Comparison of ENCODE assay signal across 8 mouse cellular contexts in genomic region chr2:59162285-59162600, GRCm38 (mm10). TPM values are rescaled to one million over a fixed set of nuclear protein-coding genes. Genes with fewer than 3 reads are reported as not detected.
DNase-seq lines count a peak whose midpoint lies in the region; ATAC-seq and TF ChIP-seq lines count a peak whose summit lies in the region.

No protein-coding gene starts in this region.

- intact Hi-C loops in heart, postnatal 14 days (cut with DNase I): loop anchor here (5.0 kb wide), 4 partner anchors 125 to 460 kb away; no protein-coding TSS in a partner anchor

- TF ChIP-seq CTCF in ES-Bruce4 (IDR thresholded peaks at IDR 0.05; ENCODE audit: low read depth, low read length): no peak
- TF ChIP-seq CTCF in heart, postnatal 0 days (IDR thresholded peaks at IDR 0.05; ENCODE audit: low read depth): no peak

- peak overlapping the region; percentile 93 for H3K4me3 ChIP-seq in heart, embryonic 10.5 days
- peak overlapping the region; percentile 89 for H3K4me3 ChIP-seq in ES-Bruce4 (ENCODE audit: low read depth, low read length)
- peak overlapping the region; percentile 98 for H3K4me3 ChIP-seq in heart, postnatal 0 days (ENCODE audit: low read depth, low read length)
- H3K4me3 ChIP-seq in liver, embryonic 16.5 days (ENCODE audit: low read depth, low read length): peak overlapping the region; percentile 71

- H3K4me1 ChIP-seq in heart, embryonic 10.5 days: peaks cover 20% of the 10 kb centered on the region
- no peaks in the 10 kb centered on the region for H3K4me1 ChIP-seq in ES-Bruce4 (ENCODE audit: control insufficient read depth, insufficient read depth, low read length)
- H3K4me1 ChIP-seq in heart, postnatal 0 days (ENCODE audit: control insufficient read depth, insufficient read depth): peaks cover 16% of the 10 kb centered on the region
- H3K4me1 ChIP-seq in liver, embryonic 16.5 days (ENCODE audit: control insufficient read depth, low read depth, low read length): peaks cover 4% of the 10 kb centered on the region

- no peaks in the 10 kb centered on the region for H3K36me3 ChIP-seq in heart, embryonic 10.5 days
- H3K36me3 ChIP-seq in ES-Bruce4 (ENCODE audit: control insufficient read depth, insufficient read depth, low read length, poor library complexity, severe bottlenecking): peaks cover 2% of the 10 kb centered on the region; the same call in 1 of the 2 replicates
- H3K36me3 ChIP-seq in heart, postnatal 0 days (replicated peaks; ENCODE audit: control insufficient read depth, insufficient read depth, low read length): no peaks in the 10 kb centered on the region
- H3K36me3 ChIP-seq in liver, embryonic 16.5 days (ENCODE audit: control insufficient read depth, insufficient read depth): no peaks in the 10 kb centered on the region

- H3K9me3 ChIP-seq in heart, embryonic 10.5 days: no peaks in the 10 kb centered on the region
- H3K9me3 ChIP-seq in ES-Bruce4 (replicated peaks; ENCODE audit: control insufficient read depth, insufficient read depth, low read length, poor library complexity, severe bottlenecking): no peaks in the 10 kb centered on the region
- no peaks in the 10 kb centered on the region for H3K9me3 ChIP-seq in heart, postnatal 0 days (replicated peaks; ENCODE audit: control insufficient read depth, low read length)
- no peaks in the 10 kb centered on the region for H3K9me3 ChIP-seq in liver, embryonic 16.5 days (replicated peaks; ENCODE audit: control insufficient read depth, low read length)

- ATAC-seq in heart, postnatal 0 days (ENCODE audit: insufficient read depth, low read depth): no peak
- no peak for ATAC-seq in liver, embryonic 16.5 days (ENCODE audit: low read depth)

- H3K9ac ChIP-seq in ES-Bruce4 (ENCODE audit: low read depth, poor library complexity, severe bottlenecking): peak overlapping the region; percentile 97
- peak overlapping the region; percentile 97 for H3K9ac ChIP-seq in heart, postnatal 0 days (replicated peaks; ENCODE audit: low read depth, low read length)
- no peak overlapping the region; the same call in 1 of the 2 replicates for H3K9ac ChIP-seq in liver, embryonic 16.5 days (ENCODE audit: low read depth, low read length)

- H3K4me2 ChIP-seq in heart, postnatal 0 days (ENCODE audit: low read depth, low read length): peak overlapping the region; percentile 92
- peak overlapping the region; percentile 77 for H3K4me2 ChIP-seq in liver, embryonic 16.5 days (ENCODE audit: low read depth, low read length)

- no peak for TF ChIP-seq EP300 in ES-Bruce4 (IDR thresholded peaks at IDR 0.05; ENCODE audit: insufficient read depth, low read depth, low read length)
- TF ChIP-seq EP300 in heart, postnatal 0 days (IDR thresholded peaks at IDR 0.05; ENCODE audit: low read depth): no peak

- no peak overlapping the region; the same call in 1 of the 2 replicates for H3K27ac ChIP-seq in heart, embryonic 10.5 days
- no peak overlapping the region for H3K27ac ChIP-seq in ES-Bruce4 (ENCODE audit: insufficient read depth, low read length)
- peak overlapping the region; percentile 97 for H3K27ac ChIP-seq in heart, postnatal 0 days (ENCODE audit: low read depth)
- H3K27ac ChIP-seq in liver, embryonic 16.5 days (ENCODE audit: low read length): no peak overlapping the region

- DNase-seq in heart, embryonic 10.5 days (ENCODE audit: low spot score): no peak
- DNase-seq in heart, postnatal 14 days: no peak
- no peak for DNase-seq in heart, postnatal 0 days (ENCODE audit: low spot score)
- DNase-seq in frontal cortex, postnatal 25 days (ENCODE audit: low spot score in 2 of 2): no peak
- DNase-seq in urinary bladder, postnatal 14 days (ENCODE audit: low spot score): no peak
- DNase-seq in cerebellum, postnatal 14 days: no peak

- TF ChIP-seq POLR2A in ES-Bruce4 (IDR thresholded peaks at IDR 0.05; ENCODE audit: insufficient read depth, low read length): no peak

- 43% methylated on average over 8 of the region's 8 CpGs for WGBS in heart, embryonic 10.5 days
- WGBS in heart, postnatal 0 days: 14% methylated on average over 8 of the region's 8 CpGs
- WGBS in liver, embryonic 16.5 days (ENCODE audit: insufficient replicate concordance): 38% methylated on average over 8 of the region's 8 CpGs

- no peaks in the 10 kb centered on the region for H3K27me3 ChIP-seq in heart, embryonic 10.5 days (ENCODE audit: insufficient read depth, poor library complexity, severe bottlenecking)
- no peaks in the 10 kb centered on the region for H3K27me3 ChIP-seq in ES-Bruce4 (ENCODE audit: control insufficient read depth, insufficient read depth, low read length, poor library complexity, severe bottlenecking)
- H3K27me3 ChIP-seq in heart, postnatal 0 days (ENCODE audit: control insufficient read depth, insufficient read depth, low read length): no peaks in the 10 kb centered on the region
- H3K27me3 ChIP-seq in liver, embryonic 16.5 days (ENCODE audit: control insufficient read depth, insufficient read depth, low read depth, low read length): peaks cover 3% of the 10 kb centered on the region

RNA-seq across cellular contexts. Expression of gene Pkp4, which starts 1.6 kb away (rescaled TPM):
- 18.5 and 22.1 TPM in 2 replicates for polyA plus RNA-seq in heart, embryonic 10.5 days (2016; fragmentation: Nextera tagmentation; extraction: Ambion mirVana)
- 100 to 1,000 TPM; 160 to 162 TPM for total RNA-seq in heart, postnatal 14 days (2021)
- 82.1 and 89.3 TPM in 2 replicates for polyA plus RNA-seq in ES-Bruce4 (2011; ENCODE audit: insufficient read depth, insufficient read length, low read depth, missing spikeins)
- 152 and 232 TPM in 2 replicates for total RNA-seq in heart, postnatal 0 days (2014; rRNA removed; ENCODE audit: low replicate concordance)
- 30.9 and 36.1 TPM in 2 replicates for polyA plus RNA-seq in heart, postnatal 0 days (2015; fragmentation: Nextera tagmentation; extraction: Ambion mirVana)
- polyA plus RNA-seq in liver, embryonic 16.5 days (2015; fragmentation: Nextera tagmentation; extraction: Ambion mirVana): 4.7 and 6.1 TPM in 2 replicates

RNA-seq across cellular contexts. Expression of gene Ccdc148, which starts 1.8 kb away (rescaled TPM):
- polyA plus RNA-seq in heart, embryonic 10.5 days (2016; fragmentation: Nextera tagmentation; extraction: Ambion mirVana): 0.24 and 0.51 TPM in 2 replicates
- total RNA-seq in heart, postnatal 14 days (2021): 1 to 10 TPM in 1 of 2 experiments, under 1 TPM in 1; 0.93 to 1.2 TPM
- polyA plus RNA-seq in ES-Bruce4 (2011; ENCODE audit: insufficient read depth, insufficient read length, low read depth, missing spikeins): 0.58 and 0.63 TPM in 2 replicates
- total RNA-seq in heart, postnatal 0 days (2014; rRNA removed; ENCODE audit: low replicate concordance): 0.46 and 1.3 TPM in 2 replicates
- 0.56 and 0.69 TPM in 2 replicates for polyA plus RNA-seq in heart, postnatal 0 days (2015; fragmentation: Nextera tagmentation; extraction: Ambion mirVana)
- polyA plus RNA-seq in liver, embryonic 16.5 days (2015; fragmentation: Nextera tagmentation; extraction: Ambion mirVana): 0.50 and 0.70 TPM in 2 replicates
